Mouse (Mus musculus) megakaryocyte progenitor cell, adult 5-6 weeks (primary cell): Measurements from ENCODE around the gene Rbfox1. TPM values are rescaled to one million over a fixed set of nuclear protein-coding genes. Genes with fewer than 3 reads are reported as not detected.

ENCODE experiments used
- ATAC-seq: replicated peaks from 2 replicates; pipeline ENCODE4 v1.8.0; 2016; ENCODE audit warnings: mild to moderate bottlenecking, moderate TSS enrichment, inconsistent platforms; ENCODE audit not compliant: poor library complexity
- total RNA-seq, 2 experiments: library from RNA; stranded (forward) in 1 of 2; stranded (reverse) in 1 of 2; fragments of 157-497, 149-512 nt in 1 of 2; fragments of 200-1000 nt in 1 of 2; gene quantifications; 2 replicates each; pipeline versions ENCODE4 v1.2.3 to v1.2.4; 2015 to 2017

The Rbfox1 gene
- total RNA-seq, 2 experiments from 2014 or later, result 0.15 TPM; not detected in 1

- no peak for ATAC-seq
Observed at GRCm38 (mm10) chr16:7057789-7058188, 1172.6 kb downstream of the Rbfox1 start.

DNA sequence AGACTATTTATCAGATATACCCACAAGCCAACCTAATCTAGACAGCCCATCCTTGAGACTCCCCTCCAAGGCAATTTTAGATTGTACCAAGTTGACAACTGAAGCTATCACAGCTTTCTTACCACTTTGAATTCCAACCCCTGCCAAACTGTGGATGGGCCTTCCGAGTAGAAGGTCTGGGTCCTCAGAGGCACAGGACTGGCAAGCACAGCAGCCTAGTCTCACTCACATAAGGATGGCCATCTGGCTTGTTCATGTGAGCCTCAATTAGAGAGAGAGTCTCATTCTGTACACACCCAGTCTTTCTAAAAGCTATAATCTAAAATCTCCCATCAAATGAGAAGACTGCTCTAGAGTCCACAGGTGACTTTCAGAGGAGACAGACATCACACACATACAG, 1173.4 kb downstream of the Rbfox1 start:
- no peak for ATAC-seq

GRCm38 (mm10) chr16:7059596-7059995, 1174.4 kb downstream of the Rbfox1 start:
- ATAC-seq, result no peak

DNA sequence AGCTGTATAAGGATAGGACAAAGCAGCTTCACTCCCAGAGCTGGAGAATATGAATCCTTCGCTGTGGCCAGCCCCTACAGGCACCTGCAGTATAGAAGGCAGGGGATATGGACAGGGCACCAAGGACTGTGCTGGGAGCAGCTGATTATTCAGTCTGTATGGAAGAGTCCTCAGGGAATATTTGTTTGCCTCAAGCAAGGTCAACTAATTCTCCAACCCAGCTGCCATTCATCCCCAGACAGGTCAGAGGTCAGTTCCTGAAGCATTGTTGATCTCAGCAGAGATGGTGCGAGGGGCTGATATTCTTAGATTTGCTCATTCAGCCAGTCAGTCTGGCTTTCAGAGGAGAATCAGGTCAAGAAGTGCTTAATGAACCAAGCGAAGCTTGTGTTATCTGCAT, 1175.7 kb downstream of the Rbfox1 start:
- ATAC-seq, result no peak

GRCm38 (mm10) chr16:7062512-7062911, 1177.4 kb downstream of the Rbfox1 start:
- ATAC-seq, result no peak

DNA sequence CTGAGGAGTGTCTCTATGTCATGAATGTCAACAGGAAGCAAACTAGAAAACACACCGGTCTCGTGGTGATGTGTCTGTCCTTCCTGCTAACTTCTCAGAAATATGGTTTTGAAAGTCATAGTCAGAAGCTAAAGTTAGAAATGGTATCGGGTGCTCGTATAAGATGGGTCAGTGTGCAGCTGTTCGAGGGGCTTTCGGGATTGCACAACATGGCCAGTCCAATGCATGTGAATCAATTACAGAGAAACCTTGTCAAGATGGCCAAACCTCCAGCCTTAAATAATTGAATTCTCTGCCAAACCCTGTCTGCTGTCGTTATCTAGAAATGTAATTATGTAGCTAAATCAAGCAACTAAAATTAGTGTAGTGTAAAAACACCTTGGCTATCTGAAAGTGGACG, 1182.0 kb downstream of the Rbfox1 start:
- ATAC-seq, result no peak

GRCm38 (mm10) chr16:7069599-7069998, 1184.4 kb downstream of the Rbfox1 start:
- ATAC-seq, result no peak

DNA sequence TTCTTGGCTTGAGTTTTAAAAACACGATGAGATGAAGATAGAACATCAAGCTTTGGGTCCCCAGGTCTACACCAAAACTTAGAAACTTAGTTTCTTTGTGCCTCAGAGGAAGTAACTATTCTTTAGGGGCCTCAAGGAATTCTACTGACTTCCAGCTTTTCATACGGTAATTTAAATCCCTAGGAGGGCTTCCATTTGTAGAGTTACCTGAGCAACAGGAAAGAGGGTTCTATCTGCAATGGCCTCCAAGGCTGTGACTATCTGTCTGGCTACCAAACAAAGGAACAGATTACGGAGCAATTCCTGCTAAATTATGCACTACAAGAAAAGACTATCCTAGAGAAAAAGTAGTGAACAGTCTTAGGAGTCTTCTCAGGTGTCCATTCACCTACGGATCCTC, 1189.6 kb downstream of the Rbfox1 start:
- no peak for ATAC-seq

GRCm38 (mm10) chr16:7075749-7076148, 1190.6 kb downstream of the Rbfox1 start:
- ATAC-seq, result no peak

DNA sequence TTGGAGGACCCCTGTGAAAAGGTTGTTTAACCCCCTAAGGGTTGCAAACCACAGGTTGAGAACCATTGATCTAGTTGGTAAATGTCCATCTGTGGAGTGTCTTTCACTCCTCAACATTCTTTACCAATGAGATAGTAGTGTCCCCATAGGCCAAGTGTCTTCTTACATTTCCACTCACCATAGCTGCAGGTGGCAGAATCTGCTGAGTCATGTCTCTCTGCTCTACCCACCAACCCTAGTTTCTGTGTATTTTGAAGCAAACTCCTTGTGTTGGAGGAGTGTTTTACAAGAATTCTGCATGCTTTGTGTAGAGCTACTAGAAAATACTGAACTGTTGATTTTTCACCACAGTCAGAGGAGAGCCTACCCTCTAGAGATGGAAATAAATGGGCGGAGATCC, 1191.2 kb downstream of the Rbfox1 start:
- ATAC-seq, result no peak

- ATAC-seq, result no peak
Observed at GRCm38 (mm10) chr16:7076707-7077106, 1191.6 kb downstream of the Rbfox1 start.

GRCm38 (mm10) chr16:7081074-7081568, 1196.0 kb downstream of the Rbfox1 start:
- no peak for ATAC-seq

GRCm38 (mm10) chr16:7081684-7082255, 1196.6 kb downstream of the Rbfox1 start:
- no peak for ATAC-seq

GRCm38 (mm10) chr16:7083937-7084336, 1198.8 kb downstream of the Rbfox1 start:
- ATAC-seq, result no peak

DNA sequence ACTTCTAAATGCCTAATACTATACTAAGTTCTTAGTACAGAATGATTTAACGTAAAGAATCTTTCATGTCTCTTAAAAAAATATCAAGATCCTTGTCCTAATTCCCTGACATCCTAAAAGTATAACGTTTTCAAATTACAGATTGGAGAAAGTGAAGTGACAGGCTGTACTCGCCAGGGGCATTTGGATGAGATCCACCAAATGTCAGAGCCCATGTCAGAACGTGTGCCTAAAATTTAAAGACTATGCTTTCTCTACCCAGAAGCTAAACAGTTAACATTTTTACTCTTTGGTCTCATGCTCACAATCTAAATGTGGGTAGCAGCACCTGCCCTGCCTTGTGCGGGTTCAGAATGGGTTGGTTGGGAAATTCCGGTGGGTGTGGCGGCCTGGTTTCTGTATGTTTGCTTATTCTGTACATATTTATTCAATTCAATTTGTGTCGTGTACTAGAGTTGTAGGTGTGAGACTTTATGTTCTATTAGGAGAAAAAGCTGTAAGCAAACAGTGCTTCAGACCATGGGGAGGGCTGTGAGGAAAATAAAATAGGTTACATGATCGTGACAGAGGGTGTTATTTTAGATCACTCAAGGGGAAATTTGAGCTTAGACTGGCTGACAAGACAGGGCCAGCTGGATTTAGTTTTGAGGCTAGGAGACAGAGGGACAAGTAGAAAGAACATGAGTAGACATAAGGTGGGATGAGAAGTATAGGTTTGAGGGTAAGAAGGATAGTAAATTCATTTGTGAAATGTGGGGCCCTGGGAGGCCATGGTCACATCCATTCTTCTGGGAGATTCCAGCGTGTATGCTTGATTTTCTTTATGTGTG, 1203.7 kb downstream of the Rbfox1 start:
- no peak for ATAC-seq

DNA sequence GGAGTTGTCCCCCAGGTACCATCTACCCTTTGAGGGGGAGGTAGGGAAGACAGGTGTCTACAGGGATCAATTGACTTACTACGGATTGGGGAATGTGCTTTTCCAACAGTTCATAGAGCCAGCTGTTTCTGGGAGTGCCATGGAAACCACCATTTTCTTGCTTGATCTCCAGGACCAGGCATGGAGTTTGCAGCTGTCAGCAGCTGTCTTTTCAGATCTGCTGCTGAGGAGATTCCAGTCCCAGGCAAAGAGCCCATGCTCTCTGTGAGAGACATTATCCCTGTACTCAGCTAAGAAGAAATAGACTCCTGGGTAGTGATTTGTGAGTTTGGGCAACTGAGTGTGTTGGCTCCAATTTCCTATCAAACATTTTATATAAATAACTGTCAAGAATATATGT, 1204.3 kb downstream of the Rbfox1 start:
- no peak for ATAC-seq

DNA sequence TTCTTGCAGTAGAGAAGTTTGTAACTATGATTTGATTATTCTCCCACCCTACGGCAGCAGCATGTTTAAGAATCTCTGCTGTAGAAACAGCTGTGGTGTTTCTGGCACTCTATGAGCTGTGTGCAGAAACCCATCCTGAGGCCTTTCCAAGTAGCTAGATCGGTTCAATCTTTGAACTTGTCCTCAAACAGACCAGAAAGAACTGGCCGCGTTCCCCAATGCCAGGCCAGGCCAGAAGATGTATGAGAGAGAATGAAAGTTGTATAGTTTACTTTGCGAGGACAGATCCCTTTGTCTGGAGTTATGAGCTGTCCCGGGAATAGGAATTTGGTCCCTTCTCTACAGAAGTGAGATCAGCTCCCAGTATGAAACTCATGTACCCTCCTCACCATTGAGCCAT, 1205.0 kb downstream of the Rbfox1 start:
- no peak for ATAC-seq

DNA sequence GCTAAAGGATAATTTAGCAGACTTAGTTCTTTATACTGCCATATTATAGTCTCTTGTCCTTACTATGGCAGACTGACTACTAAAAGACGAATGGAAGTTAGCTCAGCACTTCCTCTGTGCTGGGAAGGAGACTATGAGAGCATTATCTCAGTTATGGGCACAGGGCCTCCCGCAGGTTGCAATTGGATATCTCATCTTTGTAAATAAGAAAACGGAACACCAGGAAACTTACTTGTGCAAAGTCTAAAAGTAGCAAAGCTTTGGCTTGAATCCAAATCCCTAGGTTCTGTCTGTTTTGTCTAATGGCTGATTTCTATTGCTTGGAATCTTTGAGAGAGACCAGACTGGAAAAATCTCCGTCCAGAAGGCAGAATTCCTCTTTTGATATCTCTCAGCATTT, 1207.7 kb downstream of the Rbfox1 start:
- no peak for ATAC-seq

DNA sequence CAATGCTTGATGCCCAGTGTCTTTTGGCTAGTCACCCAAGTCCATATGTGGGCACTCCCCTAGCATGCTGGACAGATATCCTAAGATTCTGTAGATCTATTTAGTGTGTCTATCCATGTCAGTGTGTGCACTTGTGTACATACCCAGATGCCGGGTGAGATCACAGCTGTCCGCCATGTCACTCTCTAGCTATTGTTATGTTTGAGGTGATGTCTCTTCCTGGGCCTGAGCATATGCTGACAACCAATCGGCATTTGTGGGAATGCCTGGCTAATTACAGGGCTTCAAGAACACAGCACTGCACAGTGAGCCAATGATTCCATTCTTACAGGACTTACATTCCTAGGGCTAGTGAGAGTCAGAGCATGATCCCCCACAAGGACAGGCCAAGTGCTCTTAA, 1208.5 kb downstream of the Rbfox1 start:
- ATAC-seq, result no peak

- ATAC-seq, result no peak
Observed at GRCm38 (mm10) chr16:7094181-7094749, 1209.1 kb downstream of the Rbfox1 start.

- ATAC-seq, result no peak
Observed at GRCm38 (mm10) chr16:7097071-7097470, 1211.9 kb downstream of the Rbfox1 start.
